Mouse (Mus musculus): ENCODE results near the gene Fbxo40.

DNA sequence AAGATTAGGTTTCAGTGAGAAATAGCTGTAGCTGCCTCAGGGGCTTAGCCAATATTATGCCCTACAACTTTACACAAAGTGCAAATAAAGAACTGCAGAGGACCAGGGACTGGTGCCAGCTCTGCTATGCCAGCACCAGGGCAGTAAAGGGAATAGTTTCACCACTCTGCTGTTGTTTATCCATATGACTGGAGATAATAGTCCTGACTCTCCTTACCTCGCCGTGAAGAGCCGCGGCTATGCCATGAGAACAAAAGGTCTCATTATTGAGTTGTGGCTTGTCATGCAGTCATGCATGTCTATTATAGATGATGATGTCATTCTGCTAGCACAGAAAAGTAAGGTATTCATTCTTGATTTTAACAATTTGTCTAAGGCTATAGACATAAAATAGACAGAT, 48.4 kb downstream of the Fbxo40 start:
- TF ChIP-seq POLR2A (IDR thresholded peaks at IDR 0.05; ENCODE audit: borderline replicate concordance, low read depth, low read length) (no peak), CTCF (IDR thresholded peaks at IDR 0.05; ENCODE audit: low read depth, low read length) (no peak)

Measured in bone marrow macrophage, adult 2 months (primary cell).